Mouse (Mus musculus) heart, embryonic 16.5 days (tissue): ENCODE data around the gene Oscp1. TPM values are rescaled to one million over a fixed set of nuclear protein-coding genes. Genes with fewer than 3 reads are reported as not detected.

ENCODE experiments used
- ATAC-seq: fragments of 200-750 bp; cut with Nextera tagmentation; replicated peaks from 2 replicates; pipeline ENCODE4 v1.8.0; 2017; ENCODE audit warnings: moderate number of reproducible peaks; ENCODE audit not compliant: insufficient read depth, low FRiP score; ENCODE audit errors: extremely low read depth
- H3K27ac ChIP-seq: fragments of 300-500 bp; sonication (generic); 2 replicates; pipeline ENCODE4 v1.5.1; 2014; ENCODE audit warnings: mild to moderate bottlenecking, low read length, control low read depth, moderate library complexity
- H3K27me3 ChIP-seq: fragments of 300-500 bp; sonication (generic); 2 replicates; pipeline ENCODE4 v1.6.1; 2014; ENCODE audit warnings: low read length, mixed read lengths; ENCODE audit not compliant: control insufficient read depth, insufficient read depth
- H3K36me3 ChIP-seq: fragments of 300-500 bp; sonication (generic); 2 replicates; pipeline ENCODE4 v1.6.1; 2014; ENCODE audit not compliant: control insufficient read depth, insufficient read depth
- H3K4me1 ChIP-seq: fragments of 300-500 bp; sonication (generic); 2 replicates; pipeline ENCODE4 v1.6.1; 2014; ENCODE audit warnings: low read length, mixed read lengths; ENCODE audit not compliant: control insufficient read depth, insufficient read depth
- H3K4me2 ChIP-seq: fragments of 300-500 bp; sonication (generic); 2 replicates; pipeline ENCODE4 v1.6.1; 2014; ENCODE audit warnings: low read depth, mild to moderate bottlenecking, control low read depth, low read length
- H3K4me3 ChIP-seq: fragments of 300-500 bp; sonication (generic); 2 replicates; pipeline ENCODE4 v1.5.1; 2014; ENCODE audit warnings: mild to moderate bottlenecking, control low read depth, low read length
- H3K9ac ChIP-seq: fragments of 300-500 bp; sonication (generic); 2 replicates; pipeline ENCODE4 v1.6.1; 2014; ENCODE audit warnings: low read length, control low read depth
- H3K9me3 ChIP-seq: fragments of 300-500 bp; sonication (generic); replicated peaks from 2 replicates; pipeline ENCODE4 v1.6.1; 2016; ENCODE audit warnings: low read length; ENCODE audit not compliant: control insufficient read depth
- WGBS: fragments of 180-500 bp; shearing (Covaris S2); extraction: QIAGEN DNeasy Blood & Tissue Kit; methylation state at CpG from one replicate; pipeline ENCODE4 v1.1.7; 2014; 5-methylcytosine and 5-hydroxymethylcytosine counted together
- polyA plus RNA-seq: library from polyadenylated mRNA; unstranded; fragments of >200 nt; fragmentation: Nextera tagmentation; extraction: Ambion mirVana; gene quantifications from 2 replicates; pipeline ENCODE4 v1.2.1, GENCODE M21; 2015

Oscp1 gene
- polyA plus RNA-seq, result 7.4 and 8.3 TPM in 2 replicates

DNA sequence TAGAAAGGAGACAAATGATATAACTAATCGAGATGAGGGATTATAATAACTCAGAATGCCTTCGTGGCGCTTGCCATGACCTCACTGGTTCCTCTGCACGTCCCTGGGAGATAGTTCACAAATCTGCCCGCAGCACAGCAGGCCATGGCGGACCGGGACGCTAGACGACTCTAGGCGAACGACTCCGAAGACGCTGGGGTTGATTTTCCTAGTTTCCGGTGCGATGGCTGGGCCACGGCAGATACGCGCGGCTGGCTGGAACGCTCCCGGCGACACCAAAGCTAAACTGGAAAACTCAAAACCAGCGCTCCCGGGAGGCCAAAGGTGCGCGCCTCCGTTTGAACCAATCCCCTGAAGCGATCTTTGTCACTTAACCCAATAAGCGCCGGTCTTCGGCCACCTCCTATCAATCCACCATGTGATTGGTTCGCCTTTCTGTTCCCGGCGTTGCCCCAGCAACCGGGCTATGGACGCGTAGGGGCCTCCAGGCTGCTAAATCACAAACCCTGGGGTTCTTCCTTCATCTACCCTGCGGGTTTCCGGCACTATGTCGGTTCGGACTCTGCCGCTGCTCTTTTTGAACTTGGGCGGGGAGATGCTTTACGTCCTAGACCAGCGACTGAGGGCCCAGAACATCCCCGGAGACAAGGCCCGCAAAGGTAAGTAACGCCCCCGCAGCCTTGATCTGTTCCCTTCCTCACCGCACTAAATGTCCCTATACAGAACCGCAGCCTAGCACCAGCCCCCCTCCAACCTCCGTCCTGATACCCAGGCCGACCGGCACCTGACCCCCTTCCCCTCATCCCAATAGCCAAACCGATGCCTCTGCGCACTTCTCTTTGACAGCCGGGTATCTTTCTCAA lies at the start of gene Oscp1:
Gene Oscp1, plus strand, starts transcription at position 432 of the 863 bp plus-strand sequence.
- peak; percentile 94 for ATAC-seq
- H3K27ac ChIP-seq, result peak within 1 kb of the TSS; percentile 51; the same call in 1 of the 2 replicates
- 1% methylated on average over 57 of the region's 57 CpGs for WGBS

DNA sequence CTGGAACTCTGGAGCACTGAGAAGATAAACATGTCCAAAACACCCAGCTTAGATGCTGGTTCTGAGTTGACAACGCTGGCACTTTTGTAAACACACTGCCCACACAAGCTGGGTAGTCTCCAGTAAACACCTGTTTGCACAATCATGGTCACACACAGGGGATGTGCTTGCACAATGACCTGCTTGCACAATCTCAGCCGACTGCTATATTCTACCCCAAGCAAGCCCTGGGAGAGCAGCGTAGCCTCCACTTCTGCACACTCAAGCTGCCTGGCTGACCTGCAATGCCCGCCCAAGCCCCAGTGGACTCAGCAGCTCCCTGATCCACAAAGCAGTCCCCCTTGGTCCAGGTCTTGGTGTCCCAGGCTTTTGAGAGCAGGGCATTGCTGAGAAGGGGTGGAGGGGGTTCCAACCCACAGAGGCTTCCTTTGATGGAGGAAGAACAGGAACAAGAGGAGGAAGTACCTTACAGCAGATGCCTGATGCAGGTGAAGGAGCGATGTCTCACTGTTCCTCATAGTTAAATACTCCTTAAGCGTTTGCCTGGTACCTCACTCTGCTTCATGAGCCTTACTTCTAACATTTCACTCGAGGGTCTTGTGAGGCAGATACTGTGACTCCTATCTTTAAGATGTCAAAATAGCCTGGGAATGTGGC lies 40.6 kb upstream of the Oscp1 start:
- H3K27ac ChIP-seq, result no peak overlapping the region
- no peak overlapping the region for H3K9ac ChIP-seq
- H3K4me1 ChIP-seq, result no peaks in the 10 kb centered on the region
- no peak overlapping the region for H3K4me2 ChIP-seq
- H3K4me3 ChIP-seq, result no peak overlapping the region
- no peaks in the 10 kb centered on the region for H3K9me3 ChIP-seq
- H3K27me3 ChIP-seq, result no peaks in the 10 kb centered on the region
- 69% methylated on average over 7 of the region's 7 CpGs for WGBS
- no peaks in the 10 kb centered on the region for H3K36me3 ChIP-seq
- no peak for ATAC-seq

More for the DNA sequence above, at the start of gene Oscp1:
- no peaks in the 10 kb centered on the region for H3K27me3 ChIP-seq
- H3K4me1 ChIP-seq, result peaks cover 9% of the 10 kb centered on the region
- peak within 1 kb of the TSS; percentile 76 for H3K9ac ChIP-seq
- peak within 1 kb of the TSS; percentile 68 for H3K4me3 ChIP-seq
- H3K9me3 ChIP-seq, result no peaks in the 10 kb centered on the region
- H3K36me3 ChIP-seq, result peaks cover 21% of the 10 kb centered on the region
- peak within 1 kb of the TSS; percentile 93 for H3K4me2 ChIP-seq

DNA sequence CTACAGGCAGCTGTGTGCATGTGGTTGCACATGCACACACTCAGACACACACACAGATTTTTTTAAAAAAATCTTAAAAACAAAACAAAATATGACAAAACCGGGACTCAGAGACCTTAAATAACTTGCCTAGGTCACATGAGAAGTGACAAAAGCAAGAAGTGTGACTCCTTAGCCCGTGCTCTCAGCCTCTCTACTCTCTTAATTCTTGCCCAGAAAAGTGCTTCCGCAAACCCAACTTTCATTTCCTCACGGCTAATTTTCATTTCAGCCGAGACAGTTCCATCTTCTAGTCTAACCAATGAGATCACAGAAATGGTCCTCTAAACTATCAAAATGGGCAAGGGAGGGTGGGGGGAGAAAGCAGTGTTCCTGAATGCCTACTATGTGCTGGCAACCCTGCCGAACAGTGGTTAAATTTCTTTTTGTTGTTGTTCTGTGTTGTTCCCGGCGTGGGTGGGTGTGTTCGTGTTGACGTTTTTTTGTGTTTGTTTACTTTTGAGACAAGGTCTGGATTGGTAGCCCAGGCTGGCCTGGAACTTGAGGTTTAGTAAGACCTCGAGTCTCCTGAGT lies 39.3 kb upstream of the Oscp1 start:
- WGBS, result 73% methylated on average over 11 of the region's 11 CpGs
- Histone ChIP-seq H3K4me1 (no peaks in the 10 kb centered on the region), H3K27ac (no peak overlapping the region), H3K4me3 (no peak overlapping the region), H3K36me3 (no peaks in the 10 kb centered on the region), H3K27me3 (no peaks in the 10 kb centered on the region), H3K9ac (no peak overlapping the region), H3K4me2 (no peak overlapping the region), H3K9me3 (no peaks in the 10 kb centered on the region)
- ATAC-seq, result no peak

DNA sequence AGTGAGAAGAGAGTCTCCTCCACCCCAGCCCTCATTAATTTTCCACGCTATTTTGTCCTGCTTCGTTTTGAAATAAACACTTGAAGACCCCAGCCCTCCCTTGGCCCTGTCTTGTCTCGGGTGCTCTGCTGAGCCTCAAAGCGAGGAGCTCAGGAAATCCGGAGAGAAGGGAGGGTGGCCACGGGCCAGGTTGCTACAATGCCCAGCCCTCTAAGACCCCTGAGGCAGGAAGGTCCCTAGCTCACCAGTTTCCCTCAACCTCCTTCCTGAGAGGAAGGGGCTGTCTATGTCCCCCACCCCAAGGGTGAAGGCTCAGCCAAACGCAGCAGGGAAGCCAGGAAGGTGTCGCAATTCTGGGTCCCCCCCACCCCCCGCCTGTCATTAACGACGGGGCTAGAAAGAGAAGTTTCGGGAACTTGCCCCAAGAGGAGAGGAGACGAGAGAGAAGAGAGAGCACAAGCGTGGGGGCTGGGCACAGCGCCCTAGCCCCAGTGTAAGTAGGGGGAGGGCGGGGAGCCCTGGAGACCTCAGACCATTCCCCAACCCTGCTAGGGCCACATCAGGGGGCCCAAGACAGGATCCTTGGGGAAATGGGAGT lies 34.0 kb upstream of the Oscp1 start, which contains the start of gene Csf3r:
Gene Csf3r, plus strand, starts transcription at position 248 of the 598 bp plus-strand sequence.
- no peaks in the 10 kb centered on the region for H3K9me3 ChIP-seq
- no peaks in the 10 kb centered on the region for H3K27me3 ChIP-seq
- no peak within 1 kb of the TSS for H3K4me3 ChIP-seq
- no peaks in the 10 kb centered on the region for H3K4me1 ChIP-seq
- H3K27ac ChIP-seq, result no peak within 1 kb of the TSS
- WGBS, result 32% methylated on average over 16 of the region's 16 CpGs
- no peak for ATAC-seq
- no peak within 1 kb of the TSS for H3K9ac ChIP-seq
- H3K36me3 ChIP-seq, result no peaks in the 10 kb centered on the region
- H3K4me2 ChIP-seq, result no peak within 1 kb of the TSS

DNA sequence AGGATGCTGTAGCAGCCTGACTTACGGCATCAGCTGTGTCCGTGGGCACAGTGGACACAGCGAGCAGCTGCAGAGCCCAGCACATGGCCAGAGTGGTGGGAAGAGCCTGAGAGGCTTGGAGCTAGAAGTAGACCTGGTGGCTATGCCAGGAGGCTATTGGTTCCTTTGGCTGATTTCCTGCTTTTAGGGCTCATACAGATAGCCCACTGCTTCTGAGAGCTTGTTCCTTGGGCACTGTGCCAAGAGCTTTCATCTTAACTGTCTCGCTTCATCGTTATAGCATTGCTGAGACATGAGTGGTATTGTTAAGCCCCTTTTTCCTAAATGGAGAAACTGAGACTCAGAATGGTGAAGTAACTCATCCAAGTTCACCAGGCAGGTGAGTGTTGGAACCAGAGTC lies 32.6 kb upstream of the Oscp1 start:
- Histone ChIP-seq H3K4me1 (no peaks in the 10 kb centered on the region), H3K36me3 (no peaks in the 10 kb centered on the region), H3K4me3 (no peak overlapping the region), H3K9ac (no peak overlapping the region), H3K9me3 (no peaks in the 10 kb centered on the region), H3K27ac (no peak overlapping the region), H3K4me2 (no peak overlapping the region), H3K27me3 (no peaks in the 10 kb centered on the region)
- ATAC-seq, result no peak
- WGBS, result 70% methylated on average over 5 of the region's 5 CpGs

DNA sequence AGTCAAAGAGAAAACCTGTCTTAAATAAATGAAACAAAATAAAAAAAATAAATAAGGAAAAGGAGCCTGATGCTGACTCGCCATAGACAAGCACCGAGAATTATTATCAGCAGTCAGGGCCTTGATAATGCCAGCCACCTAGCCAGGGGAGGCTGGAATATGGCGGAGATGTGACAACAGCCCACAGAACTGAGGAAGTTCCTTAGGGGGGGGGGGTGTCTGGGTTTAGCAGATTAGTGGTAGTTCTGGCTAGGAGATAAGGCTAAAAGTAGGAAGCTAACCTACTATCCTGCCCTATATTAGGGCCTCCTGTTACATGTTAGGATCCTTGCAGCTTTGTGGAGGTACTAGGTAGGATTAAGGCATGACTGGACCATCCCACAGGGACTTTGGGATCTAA lies 30.4 kb upstream of the Oscp1 start:
- Histone ChIP-seq H3K9ac (no peak overlapping the region), H3K27me3 (no peaks in the 10 kb centered on the region), H3K4me3 (no peak overlapping the region), H3K4me2 (no peak overlapping the region), H3K27ac (no peak overlapping the region), H3K36me3 (no peaks in the 10 kb centered on the region), H3K4me1 (no peaks in the 10 kb centered on the region), H3K9me3 (no peaks in the 10 kb centered on the region)
- WGBS, result 52% methylated on average over 3 of the region's 3 CpGs
- no peak for ATAC-seq

DNA sequence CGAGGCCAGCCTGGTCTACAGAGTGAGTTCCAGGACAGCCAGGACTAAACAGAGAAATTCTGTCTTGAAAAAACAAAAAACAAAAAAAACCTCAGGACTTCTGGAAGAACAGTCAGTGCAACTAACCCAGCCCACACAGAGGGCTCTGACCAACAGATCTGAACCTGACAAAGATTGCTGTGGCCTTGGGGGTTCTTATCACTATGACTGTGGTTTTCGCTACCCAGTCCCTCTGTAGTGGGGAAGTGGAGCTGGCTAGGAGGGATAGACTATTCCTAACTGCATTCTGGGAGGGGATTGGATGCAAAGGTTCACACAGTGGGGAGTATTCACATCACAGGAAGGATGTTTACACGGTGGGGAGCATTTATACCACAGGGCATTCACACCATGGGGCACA lies 29.3 kb upstream of the Oscp1 start:
- WGBS, result 55% methylated on average over 3 of the region's 3 CpGs
- no peak overlapping the region for H3K4me3 ChIP-seq
- no peak for ATAC-seq

DNA sequence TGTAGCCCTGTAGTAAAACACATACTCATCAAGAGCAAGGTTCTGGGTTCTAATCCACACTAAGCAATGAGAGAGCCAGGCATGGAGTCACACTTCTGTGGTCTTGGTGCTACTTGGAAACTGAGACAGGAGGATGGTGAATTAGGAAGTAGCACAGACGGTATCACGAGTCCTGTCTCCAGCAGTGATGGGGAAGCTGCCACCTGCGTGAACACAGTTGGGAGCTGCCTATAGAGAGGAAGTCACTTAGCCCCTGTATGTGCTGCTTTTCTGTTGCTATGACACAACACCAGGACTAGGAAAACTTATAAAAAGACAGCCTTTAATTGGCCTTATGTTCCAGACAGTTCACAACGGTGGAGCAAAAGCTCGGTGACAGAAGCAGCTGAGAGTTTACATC lies 27.7 kb upstream of the Oscp1 start:
- no peak overlapping the region for H3K27ac ChIP-seq
- H3K4me2 ChIP-seq, result no peak overlapping the region
- no peaks in the 10 kb centered on the region for H3K36me3 ChIP-seq
- no peaks in the 10 kb centered on the region for H3K4me1 ChIP-seq
- H3K4me3 ChIP-seq, result no peak overlapping the region
- 61% methylated on average over 5 of the region's 5 CpGs for WGBS
- H3K9ac ChIP-seq, result no peak overlapping the region
- no peak for ATAC-seq
- no peaks in the 10 kb centered on the region for H3K27me3 ChIP-seq
- H3K9me3 ChIP-seq, result no peaks in the 10 kb centered on the region

More for the DNA sequence above, 29.3 kb upstream of the Oscp1 start:
- no peak overlapping the region for H3K27ac ChIP-seq
- H3K9me3 ChIP-seq, result no peaks in the 10 kb centered on the region
- H3K4me1 ChIP-seq, result no peaks in the 10 kb centered on the region
- no peak overlapping the region for H3K9ac ChIP-seq
- H3K36me3 ChIP-seq, result no peaks in the 10 kb centered on the region
- H3K27me3 ChIP-seq, result no peaks in the 10 kb centered on the region
- H3K4me2 ChIP-seq, result no peak overlapping the region
